Mouse (Mus musculus) myocyte (in vitro differentiated cells): ENCODE results near the gene Echs1.
A peak's percentile ranks its signal among the peaks of the same experiment; 100 is the strongest.

ENCODE experiments used
- CEBPB ChIP-seq: IDR thresholded peaks from 2 replicates; pipeline ENCODE4 v1.6.1; 2011; ENCODE audit warnings: mild to moderate bottlenecking, moderate library complexity; ENCODE audit not compliant: poor library complexity, insufficient read depth, severe bottlenecking
- E2F4 ChIP-seq: IDR thresholded peaks from one replicate; pipeline ENCODE4 v1.6.1; 2011; ENCODE audit warnings: mild to moderate bottlenecking, control low read depth, moderate library complexity; ENCODE audit not compliant: insufficient read depth
- MAX ChIP-seq: IDR thresholded peaks from one replicate; pipeline ENCODE4 v1.6.1; 2011; ENCODE audit warnings: low read depth, mild to moderate bottlenecking, control low read depth
- MYOD1 ChIP-seq, 3 experiments: IDR thresholded peaks; one replicate each; pipeline ENCODE4 v1.6.1; 2011; ENCODE audit warnings: control low read depth in 2 of 3, low read depth in 2 of 3, mild to moderate bottlenecking in 2 of 3, moderate library complexity in 1 of 3; ENCODE audit not compliant: insufficient read length in 2 of 3, control insufficient read depth in 1 of 3
- MYOG ChIP-seq, 3 experiments: IDR thresholded peaks; one replicate each; pipeline ENCODE4 v1.6.1; 2011; ENCODE audit warnings: control low read depth in 2 of 3, low read depth in 2 of 3, mild to moderate bottlenecking in 2 of 3; ENCODE audit not compliant: insufficient read length in 2 of 3, control insufficient read depth in 1 of 3, insufficient read depth in 1 of 3
- POLR2A ChIP-seq: IDR thresholded peaks from one replicate; pipeline ENCODE4 v1.6.1; 2011; ENCODE audit warnings: low read depth, mild to moderate bottlenecking, control low read depth, moderate library complexity; ENCODE audit not compliant: insufficient read length
- POLR2AphosphoS2 ChIP-seq: IDR thresholded peaks from one replicate; pipeline ENCODE4 v1.6.1; 2011; ENCODE audit warnings: low read depth, control low read depth; ENCODE audit not compliant: insufficient read length
- REST ChIP-seq: IDR thresholded peaks from one replicate; pipeline ENCODE4 v1.6.1; 2011; ENCODE audit warnings: mild to moderate bottlenecking, control low read depth, moderate library complexity; ENCODE audit not compliant: insufficient read depth, insufficient read length
- SRF ChIP-seq: IDR thresholded peaks from one replicate; pipeline ENCODE4 v1.6.1; 2011; ENCODE audit warnings: low read depth; ENCODE audit not compliant: control insufficient read depth, insufficient read length
- TCF12 ChIP-seq: IDR thresholded peaks from one replicate; pipeline ENCODE4 v1.6.1; 2011; ENCODE audit warnings: mild to moderate bottlenecking, control low read depth; ENCODE audit not compliant: poor library complexity, insufficient read depth, severe bottlenecking
- TCF3 ChIP-seq: IDR thresholded peaks from one replicate; pipeline ENCODE4 v1.6.1; 2011; ENCODE audit warnings: low read depth, control low read depth; ENCODE audit not compliant: insufficient read length
- USF1 ChIP-seq: IDR thresholded peaks from one replicate; pipeline ENCODE4 v1.6.1; 2011; ENCODE audit warnings: low read depth, mild to moderate bottlenecking, control low read depth, moderate library complexity

GRCm38 (mm10) chr7:140104009-140104408 is 12.3 kb downstream of the Echs1 start:
- TF ChIP-seq MAX (no peak), E2F4 (no peak), POLR2A (no peak), MYOG (IDR thresholded peaks at IDR 0.05; ENCODE audit: control insufficient read depth in 1 of 3, insufficient read depth in 1 of 3, insufficient read length in 2 of 3, low read depth in 2 of 3) (no peak), TCF12 (no peak), USF1 (no peak), POLR2AphosphoS2 (peak; percentile 47), MYOD1 (IDR thresholded peaks at IDR 0.05; ENCODE audit: control insufficient read depth in 1 of 3, insufficient read length in 2 of 3, low read depth in 2 of 3) (no peak), CEBPB (no peak), REST (no peak), TCF3 (no peak), SRF (no peak)
